Mouse (Mus musculus): ENCODE data around the gene Aebp2. TPM values are rescaled to one million over a fixed set of nuclear protein-coding genes. Genes with fewer than 3 reads are reported as not detected.

The Aebp2 gene
- polyA plus RNA-seq, 1 experiment from 2014 or later: 8.9 TPM

DNA sequence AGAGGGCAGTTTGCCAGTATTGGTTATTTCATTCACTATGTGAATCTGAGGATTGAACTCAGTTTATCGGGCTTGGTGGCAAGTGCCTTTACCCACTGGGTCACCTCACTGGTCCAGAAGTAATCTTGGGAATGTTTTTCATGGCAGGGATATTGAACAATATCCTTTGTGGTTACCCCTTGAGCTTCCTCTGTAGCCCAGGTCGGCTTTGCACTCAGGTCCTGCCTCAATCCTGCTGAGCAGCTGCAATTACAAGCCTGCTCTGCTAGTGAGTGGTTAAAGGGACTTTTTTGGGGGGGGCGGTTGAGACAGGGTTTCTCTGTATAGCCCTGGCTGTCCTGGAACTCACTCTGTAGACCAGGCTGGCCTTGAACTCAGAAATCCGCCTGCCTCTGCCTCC, 13.8 kb downstream of the Aebp2 start:
- H3K4me2 ChIP-seq: no peak overlapping the region
- H3K36me3 ChIP-seq: peaks cover 60% of the 10 kb centered on the region
- no peaks in the 10 kb centered on the region for H3K27me3 ChIP-seq
- WGBS: 93% methylated on average over 4 of the region's 4 CpGs
- H3K4me3 ChIP-seq: no peak overlapping the region
- no peaks in the 10 kb centered on the region for H3K9me3 ChIP-seq
- no peaks in the 10 kb centered on the region for H3K4me1 ChIP-seq (replicated peaks)
- no peak overlapping the region for H3K27ac ChIP-seq
- no peak overlapping the region for H3K9ac ChIP-seq
- ATAC-seq (ENCODE audit: low FRiP score): no peak

DNA sequence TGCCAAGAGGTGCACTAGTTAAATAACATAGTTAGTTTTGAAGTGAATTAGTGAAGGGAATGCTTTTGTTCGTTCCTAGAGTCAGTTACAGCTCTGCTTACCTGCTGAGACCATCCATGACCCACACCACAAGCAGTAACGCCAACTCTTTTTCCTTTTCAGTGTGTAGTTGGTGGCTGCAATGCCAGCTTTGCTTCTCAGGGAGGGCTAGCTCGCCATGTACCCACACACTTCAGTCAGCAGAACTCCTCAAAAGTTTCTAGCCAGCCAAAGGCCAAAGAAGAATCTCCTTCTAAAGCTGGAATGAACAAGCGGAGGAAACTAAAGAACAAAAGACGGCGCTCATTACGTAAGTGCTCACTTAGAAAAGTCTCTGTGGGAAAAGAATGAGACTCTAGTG, 19.5 kb downstream of the Aebp2 start:
- Histone ChIP-seq H3K9me3 (no peaks in the 10 kb centered on the region), H3K27me3 (no peaks in the 10 kb centered on the region), H3K27ac (no peak overlapping the region), H3K4me2 (no peak overlapping the region), H3K4me3 (no peak overlapping the region), H3K9ac (no peak overlapping the region), H3K36me3 (peaks cover 82% of the 10 kb centered on the region), H3K4me1 (replicated peaks) (no peaks in the 10 kb centered on the region)
- 89% methylated on average over 7 of the region's 7 CpGs for WGBS
- ATAC-seq (ENCODE audit: low FRiP score): no peak

DNA sequence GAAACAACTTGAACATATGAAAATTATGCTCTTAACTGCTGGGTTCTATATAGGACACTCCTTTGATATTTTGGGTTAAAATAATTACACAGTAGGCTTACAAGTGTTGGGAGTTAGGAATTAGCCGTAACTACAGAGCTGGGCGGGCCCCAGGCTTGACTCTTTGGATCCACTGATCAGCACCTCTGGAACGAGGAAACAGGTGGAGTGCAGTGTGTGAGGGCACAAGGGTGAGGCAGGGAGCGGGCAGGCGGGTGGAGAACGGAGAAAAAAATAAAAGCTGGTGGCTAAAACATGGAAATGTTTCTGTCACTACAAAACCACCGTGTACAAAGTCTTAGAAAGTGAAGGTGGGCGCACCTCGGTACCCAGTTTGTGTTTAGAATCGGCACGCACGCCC, 20.2 kb downstream of the Aebp2 start:
- H3K4me3 ChIP-seq: no peak overlapping the region
- no peak overlapping the region for H3K9ac ChIP-seq
- 96% methylated on average over 12 of the region's 12 CpGs for WGBS
- H3K36me3 ChIP-seq: peaks cover 80% of the 10 kb centered on the region
- H3K4me1 ChIP-seq (replicated peaks): no peaks in the 10 kb centered on the region
- no peaks in the 10 kb centered on the region for H3K27me3 ChIP-seq
- ATAC-seq (ENCODE audit: low FRiP score): no peak
- no peak overlapping the region for H3K27ac ChIP-seq
- H3K9me3 ChIP-seq: no peaks in the 10 kb centered on the region
- no peak overlapping the region for H3K4me2 ChIP-seq

DNA sequence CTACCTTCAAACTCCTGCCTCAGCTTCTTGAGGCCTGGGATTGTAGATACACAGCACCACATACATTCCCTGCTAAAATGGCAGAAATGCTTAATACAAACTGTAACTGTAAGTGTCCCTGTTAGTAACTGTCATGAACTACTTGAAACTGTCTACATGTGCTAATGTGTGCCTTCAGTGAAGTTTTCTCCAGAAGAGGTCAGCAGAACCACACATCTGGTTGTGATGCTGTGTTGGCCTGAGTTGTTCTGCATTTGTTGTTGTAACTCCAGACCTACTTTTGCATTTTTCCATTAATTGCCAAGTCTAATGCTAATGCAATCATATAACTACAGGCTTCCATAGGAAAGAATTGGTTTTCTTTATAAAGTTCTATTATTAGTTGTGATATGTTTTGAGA, 23.5 kb downstream of the Aebp2 start:
- peaks cover 80% of the 10 kb centered on the region for H3K36me3 ChIP-seq
- H3K27me3 ChIP-seq: no peaks in the 10 kb centered on the region
- H3K9me3 ChIP-seq: no peaks in the 10 kb centered on the region
- no peak overlapping the region for H3K9ac ChIP-seq
- H3K4me1 ChIP-seq (replicated peaks): no peaks in the 10 kb centered on the region
- no peak overlapping the region for H3K4me3 ChIP-seq
- H3K4me2 ChIP-seq: no peak overlapping the region
- no peak for ATAC-seq (ENCODE audit: low FRiP score)
- H3K27ac ChIP-seq: no peak overlapping the region

DNA sequence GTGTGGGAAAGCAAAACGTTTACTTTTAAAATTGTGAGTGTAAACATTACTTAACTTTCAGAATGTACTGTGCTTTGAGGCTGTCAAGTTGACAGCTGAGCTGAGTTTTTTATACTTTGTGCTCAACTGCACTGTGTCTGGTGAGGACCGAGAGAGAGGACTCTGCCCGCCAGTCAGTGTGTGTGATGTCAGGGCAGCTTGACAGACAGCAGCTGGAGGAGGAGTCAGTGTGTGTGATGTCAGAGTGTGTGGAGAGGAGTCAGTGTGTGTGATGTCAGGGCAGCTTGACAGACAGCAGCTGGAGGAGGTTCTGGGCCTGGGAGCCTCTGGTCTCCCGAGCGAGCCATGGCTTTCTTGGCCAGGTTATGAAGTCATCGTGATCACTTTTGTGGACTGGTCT, 24.4 kb downstream of the Aebp2 start:
- ATAC-seq (ENCODE audit: low FRiP score): no peak
- peaks cover 73% of the 10 kb centered on the region for H3K36me3 ChIP-seq

DNA sequence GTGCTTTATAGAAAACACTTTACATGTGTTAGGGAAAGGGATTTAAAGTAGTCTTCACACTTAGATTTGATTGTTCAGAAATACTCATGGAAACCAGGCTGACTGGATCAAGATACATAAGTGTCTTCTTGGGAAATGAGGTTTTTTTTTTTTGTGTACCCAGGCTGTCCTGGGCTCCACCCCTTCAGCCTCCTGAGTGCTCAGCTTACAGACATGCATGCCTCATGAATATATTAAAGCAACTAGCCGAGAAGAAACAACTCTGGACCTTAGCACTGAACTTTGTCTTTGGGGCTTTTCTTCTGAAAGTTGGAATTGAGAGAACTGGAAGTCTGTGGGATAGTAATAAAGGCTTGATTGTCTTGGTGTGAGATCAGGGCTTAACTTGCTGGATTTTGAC, 27.3 kb downstream of the Aebp2 start:
- 39% methylated on average over 1 of the region's 1 CpGs for WGBS
- H3K36me3 ChIP-seq: peaks cover 68% of the 10 kb centered on the region

More for the DNA sequence above, 24.4 kb downstream of the Aebp2 start:
- Histone ChIP-seq H3K27ac (no peak overlapping the region), H3K9me3 (no peaks in the 10 kb centered on the region), H3K4me3 (no peak overlapping the region), H3K27me3 (no peaks in the 10 kb centered on the region), H3K9ac (no peak overlapping the region), H3K4me1 (replicated peaks) (no peaks in the 10 kb centered on the region), H3K4me2 (no peak overlapping the region)
- 88% methylated on average over 6 of the region's 6 CpGs for WGBS

GRCm38 (mm10) chr6:140651923-140652322, 29.5 kb downstream of the Aebp2 start:
- H3K27ac ChIP-seq: no peak overlapping the region
- ATAC-seq (ENCODE audit: low FRiP score): no peak
- H3K4me3 ChIP-seq: no peak overlapping the region
- H3K4me2 ChIP-seq: no peak overlapping the region
- no peaks in the 10 kb centered on the region for H3K27me3 ChIP-seq
- 65% methylated on average over 7 of the region's 7 CpGs for WGBS
- peaks cover 52% of the 10 kb centered on the region for H3K36me3 ChIP-seq
- H3K9me3 ChIP-seq: no peaks in the 10 kb centered on the region
- no peak overlapping the region for H3K9ac ChIP-seq
- H3K4me1 ChIP-seq (replicated peaks): no peaks in the 10 kb centered on the region

More for the DNA sequence above, 27.3 kb downstream of the Aebp2 start:
- Histone ChIP-seq H3K27me3 (no peaks in the 10 kb centered on the region), H3K4me1 (replicated peaks) (no peaks in the 10 kb centered on the region), H3K9me3 (no peaks in the 10 kb centered on the region), H3K4me3 (no peak overlapping the region), H3K9ac (no peak overlapping the region), H3K4me2 (no peak overlapping the region), H3K27ac (no peak overlapping the region)
- no peak for ATAC-seq (ENCODE audit: low FRiP score)

GRCm38 (mm10) chr6:140655451-140655850, 33.0 kb downstream of the Aebp2 start:
- no peaks in the 10 kb centered on the region for H3K27me3 ChIP-seq
- no peaks in the 10 kb centered on the region for H3K9me3 ChIP-seq
- H3K4me3 ChIP-seq: no peak overlapping the region
- ATAC-seq (ENCODE audit: low FRiP score): no peak
- H3K4me1 ChIP-seq (replicated peaks): no peaks in the 10 kb centered on the region
- H3K9ac ChIP-seq: no peak overlapping the region
- H3K36me3 ChIP-seq: peaks cover 26% of the 10 kb centered on the region
- no peak overlapping the region for H3K27ac ChIP-seq
- H3K4me2 ChIP-seq: no peak overlapping the region
- 97% methylated on average over 7 of the region's 7 CpGs for WGBS

DNA sequence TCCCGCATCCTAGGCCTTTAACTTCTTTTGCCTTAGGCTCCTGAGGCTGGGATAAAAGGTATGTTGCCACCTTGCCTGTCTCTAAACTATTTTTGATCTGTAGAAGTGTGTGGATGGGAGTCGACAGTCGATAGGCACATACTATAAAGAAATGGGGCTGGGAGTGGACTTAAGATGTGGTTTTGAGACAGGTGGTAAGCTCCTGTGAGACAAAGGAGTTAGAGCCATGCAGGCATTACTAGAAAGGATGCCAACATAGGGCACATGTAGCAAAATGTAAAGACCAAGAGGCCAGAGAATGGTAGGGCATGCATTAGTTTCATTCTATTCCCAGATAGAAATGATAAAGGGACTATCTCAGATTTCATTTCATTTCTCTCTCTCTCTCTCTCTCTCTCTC, 34.5 kb downstream of the Aebp2 start:
- ATAC-seq (ENCODE audit: low FRiP score): no peak
- no peak overlapping the region for H3K27ac ChIP-seq

GRCm38 (mm10) chr6:140657920-140658522, 35.6 kb downstream of the Aebp2 start:
- Histone ChIP-seq H3K27me3 (no peaks in the 10 kb centered on the region), H3K27ac (no peak overlapping the region), H3K4me3 (no peak overlapping the region), H3K4me1 (replicated peaks) (no peaks in the 10 kb centered on the region), H3K4me2 (no peak overlapping the region), H3K9me3 (no peaks in the 10 kb centered on the region), H3K36me3 (peaks cover 12% of the 10 kb centered on the region), H3K9ac (no peak overlapping the region)
- no peak for ATAC-seq (ENCODE audit: low FRiP score)
- 89% methylated on average over 3 of the region's 3 CpGs for WGBS

More for the DNA sequence above, 34.5 kb downstream of the Aebp2 start:
- H3K27me3 ChIP-seq: no peaks in the 10 kb centered on the region
- H3K4me3 ChIP-seq: no peak overlapping the region
- no peak overlapping the region for H3K9ac ChIP-seq
- 97% methylated on average over 3 of the region's 3 CpGs for WGBS
- H3K36me3 ChIP-seq: peaks cover 19% of the 10 kb centered on the region
- no peaks in the 10 kb centered on the region for H3K9me3 ChIP-seq
- no peaks in the 10 kb centered on the region for H3K4me1 ChIP-seq (replicated peaks)
- no peak overlapping the region for H3K4me2 ChIP-seq

- 94% methylated on average over 10 of the region's 10 CpGs for WGBS
- H3K36me3 ChIP-seq: no peaks in the 10 kb centered on the region
- H3K4me2 ChIP-seq: no peak overlapping the region
- no peak overlapping the region for H3K4me3 ChIP-seq
- no peak overlapping the region for H3K27ac ChIP-seq
- peaks cover 6% of the 10 kb centered on the region for H3K4me1 ChIP-seq (replicated peaks)
- no peak for ATAC-seq (ENCODE audit: low FRiP score)
- no peaks in the 10 kb centered on the region for H3K9me3 ChIP-seq
- no peaks in the 10 kb centered on the region for H3K27me3 ChIP-seq
- H3K9ac ChIP-seq: no peak overlapping the region
Measured at GRCm38 (mm10) chr6:140661111-140661510, 38.6 kb downstream of the Aebp2 start.

DNA sequence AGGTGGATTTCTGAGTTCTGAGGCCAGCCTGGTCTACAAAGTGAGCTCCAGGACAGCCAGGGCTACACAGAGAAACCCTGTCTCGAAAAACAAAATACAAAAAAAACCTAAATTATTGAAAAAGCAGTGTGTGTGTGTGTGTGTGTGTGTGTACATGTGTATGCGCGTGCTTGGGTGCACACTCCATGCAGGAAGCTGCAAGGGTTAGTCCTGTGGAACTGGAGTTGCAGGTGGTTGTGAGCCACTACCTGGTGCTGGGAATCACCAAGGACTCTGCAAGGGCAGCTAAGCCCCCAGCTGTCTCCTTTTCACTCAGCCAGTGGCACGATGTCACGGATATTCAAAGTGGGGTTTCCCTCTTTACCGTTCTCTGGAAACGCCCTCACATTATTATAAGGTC, 39.3 kb downstream of the Aebp2 start:
- Histone ChIP-seq H3K27ac (no peak overlapping the region), H3K4me1 (replicated peaks) (peaks cover 12% of the 10 kb centered on the region), H3K4me3 (no peak overlapping the region), H3K9ac (no peak overlapping the region), H3K27me3 (no peaks in the 10 kb centered on the region), H3K4me2 (no peak overlapping the region), H3K36me3 (no peaks in the 10 kb centered on the region), H3K9me3 (no peaks in the 10 kb centered on the region)
- WGBS: 86% methylated on average over 7 of the region's 7 CpGs
- no peak for ATAC-seq (ENCODE audit: low FRiP score)

DNA sequence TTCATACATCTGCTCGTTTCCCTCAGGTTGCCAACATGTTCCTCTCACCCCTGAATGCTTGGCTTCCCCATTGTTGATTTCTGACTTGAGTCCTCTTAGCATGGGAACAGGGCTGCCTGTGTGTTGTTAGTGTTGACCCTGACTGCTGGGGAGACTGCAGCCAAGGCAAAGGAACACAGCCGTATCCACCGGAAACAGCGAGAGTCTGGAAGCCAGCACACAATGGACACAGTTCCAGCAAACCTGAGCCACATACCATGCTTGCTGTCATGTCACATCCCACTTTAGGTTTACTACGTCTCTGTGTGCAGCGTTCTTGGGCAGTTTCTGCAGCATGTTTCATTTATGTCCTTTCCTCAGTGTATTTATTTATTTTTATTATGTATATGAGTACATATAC, 39.8 kb downstream of the Aebp2 start:
- Histone ChIP-seq H3K4me1 (replicated peaks) (peaks cover 15% of the 10 kb centered on the region), H3K27ac (no peak overlapping the region), H3K27me3 (no peaks in the 10 kb centered on the region), H3K4me2 (no peak overlapping the region), H3K9me3 (no peaks in the 10 kb centered on the region), H3K4me3 (no peak overlapping the region), H3K9ac (no peak overlapping the region), H3K36me3 (no peaks in the 10 kb centered on the region)
- WGBS: 83% methylated on average over 6 of the region's 6 CpGs
- ATAC-seq (ENCODE audit: low FRiP score): no peak
